Mouse (Mus musculus): ENCODE data around the gene Mfsd13b. TPM values are rescaled to one million over a fixed set of nuclear protein-coding genes. Genes with fewer than 3 reads are reported as not detected.
A peak's percentile ranks its signal among the peaks of the same experiment; 100 is the strongest.
"Not testable (repeated sequence)": the region's sequence is repeated elsewhere in the genome, so short reads cannot be mapped to it uniquely, and the experiment has no call there.

Gene Mfsd13b
- polyA plus RNA-seq (2016; fragmentation: Nextera tagmentation; extraction: Ambion mirVana) = 0.12 and 0.18 TPM in 2 replicates

DNA sequence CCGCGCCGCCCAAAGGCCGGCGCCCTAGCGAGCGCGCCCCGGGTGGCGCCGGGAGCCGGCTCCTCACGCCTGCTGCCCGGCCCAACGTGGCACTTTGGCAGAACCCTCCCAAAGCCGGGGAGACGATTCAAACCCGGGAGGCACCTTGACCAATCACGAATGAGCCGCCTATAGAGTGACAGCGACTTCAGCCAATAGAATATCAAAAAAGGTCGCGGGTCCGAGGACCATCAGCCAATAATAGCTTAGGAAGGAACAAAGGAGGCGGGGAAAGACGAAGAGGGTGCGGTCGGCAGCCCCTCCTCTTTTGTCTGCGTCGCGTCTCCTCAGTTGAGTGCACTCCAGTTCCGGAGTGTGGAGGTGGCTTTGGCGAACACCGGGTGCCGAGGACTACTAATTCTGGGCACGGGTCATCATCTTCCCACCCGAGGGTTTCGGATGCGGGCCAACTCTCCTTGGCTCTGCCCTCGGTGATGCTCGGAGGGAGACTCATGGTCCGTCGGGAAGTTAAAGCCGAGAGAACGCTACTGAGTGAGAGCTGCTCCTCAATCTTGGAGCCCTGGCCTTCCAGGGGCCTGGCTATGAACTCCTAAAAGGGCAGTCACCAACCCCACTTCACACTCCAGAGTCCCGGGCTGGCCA lies at the start of gene Mfsd13b, which contains the start of gene Cdr2:
Mfsd13b (plus strand) TSS at position 310 of the 642 bp plus-strand sequence.
Cdr2 (minus strand) TSS at position 113 of the 642 bp plus-strand sequence.
- H3K9me3 ChIP-seq = no peaks in the 10 kb centered on the region
- peak within 1 kb of the TSS; percentile 80 for H3K4me2 ChIP-seq
- H3K27ac ChIP-seq = peak within 1 kb of the TSS; percentile 84
- no peaks in the 10 kb centered on the region for H3K36me3 ChIP-seq
- WGBS = under 1% methylated on average over 46 of the region's 46 CpGs
- peak within 1 kb of the TSS; percentile 95 for H3K4me3 ChIP-seq (replicated peaks)
- H3K9ac ChIP-seq (replicated peaks) = peak within 1 kb of the TSS; percentile 83
- H3K4me1 ChIP-seq (replicated peaks) = peaks cover 12% of the 10 kb centered on the region
- H3K27me3 ChIP-seq = no peaks in the 10 kb centered on the region
- peak; percentile 93 for ATAC-seq (ENCODE audit: insufficient number of reproducible peaks, insufficient read depth, low FRiP score, low TSS enrichment, low read depth)

DNA sequence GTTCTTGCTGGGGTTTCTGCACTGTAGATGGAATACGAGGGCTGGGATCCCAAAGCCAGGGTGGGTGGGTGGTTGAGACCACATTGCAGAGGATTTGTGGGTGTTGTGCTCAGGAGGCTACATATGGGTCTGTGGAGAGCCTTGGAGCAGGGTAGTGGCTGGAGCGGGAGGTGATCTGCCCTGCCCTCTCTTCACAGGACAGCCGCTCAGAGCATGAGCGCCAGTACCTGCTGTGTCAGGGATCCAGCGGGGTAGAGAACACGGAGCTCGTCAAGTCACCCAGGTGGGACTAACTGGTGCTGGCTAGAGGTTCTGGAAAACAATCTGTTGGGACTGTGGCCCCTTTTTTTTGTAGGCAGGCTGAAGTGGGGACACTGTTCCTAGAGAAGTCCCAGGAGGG lies 49.2 kb upstream of the Mfsd13b start:
- no peak overlapping the region for H3K4me3 ChIP-seq (replicated peaks)
- 88% methylated on average over 7 of the region's 7 CpGs for WGBS
- H3K9ac ChIP-seq (replicated peaks) = no peak overlapping the region
- no peaks in the 10 kb centered on the region for H3K4me1 ChIP-seq (replicated peaks)
- no peak overlapping the region for H3K27ac ChIP-seq
- ATAC-seq (ENCODE audit: insufficient number of reproducible peaks, insufficient read depth, low FRiP score, low TSS enrichment, low read depth) = no peak
- peaks cover 95% of the 10 kb centered on the region for H3K36me3 ChIP-seq
- no peaks in the 10 kb centered on the region for H3K9me3 ChIP-seq
- no peak overlapping the region for H3K4me2 ChIP-seq
- H3K27me3 ChIP-seq = no peaks in the 10 kb centered on the region

DNA sequence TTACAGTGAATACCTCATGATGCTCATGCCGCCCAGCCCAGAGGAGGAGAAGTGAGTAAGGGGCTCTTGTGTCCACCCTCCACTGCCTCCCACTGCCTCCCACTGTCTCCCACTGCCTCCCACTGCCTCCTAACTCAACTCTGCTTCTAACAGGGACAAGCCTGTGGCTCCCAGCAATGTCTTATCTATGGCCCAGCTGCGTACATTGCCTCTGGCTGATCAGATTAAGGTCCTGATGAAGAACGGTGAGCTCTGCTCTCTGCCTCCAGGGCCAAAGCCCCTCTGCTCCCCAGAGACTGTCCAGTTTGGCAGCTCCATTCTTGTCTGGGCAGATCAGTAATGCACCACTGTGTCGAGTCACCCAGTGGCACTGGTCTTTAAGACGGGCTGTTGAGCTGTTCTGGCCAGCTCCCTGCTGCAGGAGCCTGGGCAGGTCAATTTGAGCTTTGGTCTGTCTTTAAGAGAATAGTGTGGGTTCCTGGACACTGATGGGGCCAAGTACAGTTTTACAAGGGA lies 48.6 kb upstream of the Mfsd13b start:
- Histone ChIP-seq H3K9me3 (no peaks in the 10 kb centered on the region), H3K9ac (replicated peaks) (no peak overlapping the region), H3K36me3 (peaks cover 95% of the 10 kb centered on the region), H3K4me2 (no peak overlapping the region), H3K27ac (no peak overlapping the region), H3K27me3 (no peaks in the 10 kb centered on the region), H3K4me1 (replicated peaks) (no peaks in the 10 kb centered on the region), H3K4me3 (replicated peaks) (no peak overlapping the region)
- ATAC-seq (ENCODE audit: insufficient number of reproducible peaks, insufficient read depth, low FRiP score, low TSS enrichment, low read depth) = no peak
- WGBS = 92% methylated on average over 5 of the region's 5 CpGs

GRCm38 (mm10) chr7:120934716-120935115 lies 47.6 kb upstream of the Mfsd13b start:
- no peak overlapping the region for H3K4me2 ChIP-seq
- H3K27me3 ChIP-seq = no peaks in the 10 kb centered on the region
- no peak overlapping the region for H3K27ac ChIP-seq
- WGBS = 44% methylated on average over 5 of the region's 5 CpGs
- H3K9me3 ChIP-seq = no peaks in the 10 kb centered on the region
- H3K36me3 ChIP-seq = peaks cover 95% of the 10 kb centered on the region
- no peak for ATAC-seq (ENCODE audit: insufficient number of reproducible peaks, insufficient read depth, low FRiP score, low TSS enrichment, low read depth)
- no peaks in the 10 kb centered on the region for H3K4me1 ChIP-seq (replicated peaks)
- no peak overlapping the region for H3K4me3 ChIP-seq (replicated peaks)
- H3K9ac ChIP-seq (replicated peaks) = no peak overlapping the region

GRCm38 (mm10) chr7:120936522-120936921 lies 45.8 kb upstream of the Mfsd13b start:
- ATAC-seq (ENCODE audit: insufficient number of reproducible peaks, insufficient read depth, low FRiP score, low TSS enrichment, low read depth) = no peak
- no peaks in the 10 kb centered on the region for H3K27me3 ChIP-seq
- no peak overlapping the region for H3K4me2 ChIP-seq
- no peak overlapping the region for H3K9ac ChIP-seq (replicated peaks)
- no peak overlapping the region for H3K4me3 ChIP-seq (replicated peaks)
- peaks cover 95% of the 10 kb centered on the region for H3K36me3 ChIP-seq
- no peak overlapping the region for H3K27ac ChIP-seq
- 93% methylated on average over 4 of the region's 4 CpGs for WGBS
- no peaks in the 10 kb centered on the region for H3K4me1 ChIP-seq (replicated peaks)
- H3K9me3 ChIP-seq = no peaks in the 10 kb centered on the region

DNA sequence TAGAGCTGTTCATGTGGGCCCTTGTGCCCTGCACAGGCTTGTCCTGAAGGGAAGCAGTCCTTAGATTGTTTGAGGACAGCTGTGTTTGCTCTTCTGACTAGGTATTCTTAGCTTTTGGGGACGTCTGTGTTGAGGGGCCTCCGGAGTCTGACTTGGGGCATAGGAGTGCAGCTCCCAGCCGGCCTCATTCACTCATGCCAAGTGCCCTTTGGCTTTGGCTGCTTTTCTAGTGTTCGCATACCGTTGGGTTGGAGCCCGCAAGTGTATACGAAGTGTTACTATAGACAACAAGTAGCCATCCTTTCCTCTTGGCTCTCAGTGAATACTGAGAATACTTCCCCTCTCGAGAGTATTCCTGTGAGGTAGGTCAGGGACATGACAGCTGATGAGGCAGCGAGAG lies 44.1 kb upstream of the Mfsd13b start:
- Histone ChIP-seq H3K27ac (no peak overlapping the region), H3K36me3 (peaks cover 96% of the 10 kb centered on the region), H3K4me2 (no peak overlapping the region), H3K27me3 (no peaks in the 10 kb centered on the region), H3K9ac (replicated peaks) (no peak overlapping the region), H3K4me3 (replicated peaks) (no peak overlapping the region), H3K9me3 (no peaks in the 10 kb centered on the region), H3K4me1 (replicated peaks) (no peaks in the 10 kb centered on the region)
- WGBS = 92% methylated on average over 9 of the region's 9 CpGs
- ATAC-seq (ENCODE audit: insufficient number of reproducible peaks, insufficient read depth, low FRiP score, low TSS enrichment, low read depth) = no peak

DNA sequence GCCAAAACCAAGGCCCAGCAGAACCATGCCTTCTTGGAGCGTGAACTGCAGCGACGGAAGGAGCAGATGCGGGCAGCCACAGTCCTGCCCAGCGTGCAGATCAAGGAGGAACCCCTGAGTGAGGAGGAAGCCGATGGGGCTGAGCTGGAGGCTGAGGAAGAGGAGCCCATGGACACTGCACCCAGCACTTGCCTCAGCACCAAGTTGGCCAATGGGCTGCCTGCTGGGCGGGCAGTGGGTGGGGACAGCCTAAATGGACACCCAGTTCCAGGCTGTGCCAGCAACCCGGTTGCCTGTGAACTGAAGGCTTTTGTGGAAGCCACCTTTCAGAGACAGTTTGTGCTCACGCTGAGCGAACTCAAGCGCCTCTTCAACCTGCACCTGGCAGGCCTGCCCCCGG lies 42.0 kb upstream of the Mfsd13b start:
- no peak overlapping the region for H3K4me2 ChIP-seq
- H3K27me3 ChIP-seq = no peaks in the 10 kb centered on the region
- no peak overlapping the region for H3K9ac ChIP-seq (replicated peaks)
- 94% methylated on average over 12 of the region's 12 CpGs for WGBS
- H3K9me3 ChIP-seq = no peaks in the 10 kb centered on the region
- H3K4me3 ChIP-seq (replicated peaks) = no peak overlapping the region
- ATAC-seq (ENCODE audit: insufficient number of reproducible peaks, insufficient read depth, low FRiP score, low TSS enrichment, low read depth) = no peak
- no peak overlapping the region for H3K27ac ChIP-seq
- H3K4me1 ChIP-seq (replicated peaks) = no peaks in the 10 kb centered on the region
- H3K36me3 ChIP-seq = peaks cover 91% of the 10 kb centered on the region

GRCm38 (mm10) chr7:120941214-120941613 lies 41.1 kb upstream of the Mfsd13b start:
- Histone ChIP-seq H3K27ac (no peak overlapping the region), H3K36me3 (peaks cover 86% of the 10 kb centered on the region), H3K9ac (replicated peaks) (no peak overlapping the region), H3K4me1 (replicated peaks) (no peaks in the 10 kb centered on the region), H3K4me3 (replicated peaks) (no peak overlapping the region), H3K27me3 (no peaks in the 10 kb centered on the region), H3K4me2 (no peak overlapping the region), H3K9me3 (no peaks in the 10 kb centered on the region)
- WGBS = 94% methylated on average over 6 of the region's 6 CpGs
- ATAC-seq (ENCODE audit: insufficient number of reproducible peaks, insufficient read depth, low FRiP score, low TSS enrichment, low read depth) = no peak

GRCm38 (mm10) chr7:120942506-120942905 lies 39.8 kb upstream of the Mfsd13b start:
- Histone ChIP-seq H3K4me3 (replicated peaks) (no peak overlapping the region), H3K27ac (no peak overlapping the region), H3K4me1 (replicated peaks) (no peaks in the 10 kb centered on the region), H3K4me2 (no peak overlapping the region), H3K36me3 (peaks cover 78% of the 10 kb centered on the region), H3K9me3 (no peaks in the 10 kb centered on the region), H3K9ac (replicated peaks) (no peak overlapping the region), H3K27me3 (no peaks in the 10 kb centered on the region)
- ATAC-seq (ENCODE audit: insufficient number of reproducible peaks, insufficient read depth, low FRiP score, low TSS enrichment, low read depth) = no peak
- WGBS = 74% methylated on average over 1 of the region's 1 CpGs

DNA sequence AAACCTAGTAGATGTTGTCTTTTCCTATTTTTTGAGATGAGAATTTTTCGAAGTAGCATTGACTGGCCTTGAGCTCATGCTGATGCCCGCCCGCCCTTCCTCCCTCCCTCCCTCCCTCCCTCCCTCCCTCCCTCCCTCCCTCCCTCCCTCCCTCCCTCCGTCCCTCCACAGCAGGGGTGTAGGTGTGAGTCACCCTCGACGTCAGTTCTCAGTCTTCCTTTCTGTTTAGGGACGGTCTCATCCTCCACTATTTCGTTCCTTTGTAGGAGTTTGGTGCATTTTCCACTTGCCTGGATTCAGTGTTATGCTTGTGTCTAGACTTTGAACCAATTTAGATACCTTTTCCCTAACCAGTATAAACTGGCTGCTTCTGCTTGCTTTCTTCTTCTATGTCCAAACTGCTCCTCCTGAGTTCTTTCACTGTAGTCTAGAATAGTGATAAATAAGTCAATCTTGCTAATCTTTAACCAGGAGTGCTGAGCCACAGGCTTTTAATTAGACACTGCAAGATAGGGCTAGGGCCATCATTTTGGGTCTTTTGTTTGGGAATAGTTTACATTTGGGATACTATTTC lies 38.3 kb upstream of the Mfsd13b start:
- no peak overlapping the region for H3K4me2 ChIP-seq
- no peaks in the 10 kb centered on the region for H3K27me3 ChIP-seq
- no peak overlapping the region for H3K27ac ChIP-seq
- no peak overlapping the region for H3K9ac ChIP-seq (replicated peaks)
- no peak for ATAC-seq (ENCODE audit: insufficient number of reproducible peaks, insufficient read depth, low FRiP score, low TSS enrichment, low read depth)
- peaks cover 76% of the 10 kb centered on the region for H3K36me3 ChIP-seq
- H3K4me3 ChIP-seq (replicated peaks) = no peak overlapping the region
- H3K4me1 ChIP-seq (replicated peaks) = no peaks in the 10 kb centered on the region
- WGBS = 63% methylated on average over 8 of the region's 8 CpGs
- no peaks in the 10 kb centered on the region for H3K9me3 ChIP-seq

DNA sequence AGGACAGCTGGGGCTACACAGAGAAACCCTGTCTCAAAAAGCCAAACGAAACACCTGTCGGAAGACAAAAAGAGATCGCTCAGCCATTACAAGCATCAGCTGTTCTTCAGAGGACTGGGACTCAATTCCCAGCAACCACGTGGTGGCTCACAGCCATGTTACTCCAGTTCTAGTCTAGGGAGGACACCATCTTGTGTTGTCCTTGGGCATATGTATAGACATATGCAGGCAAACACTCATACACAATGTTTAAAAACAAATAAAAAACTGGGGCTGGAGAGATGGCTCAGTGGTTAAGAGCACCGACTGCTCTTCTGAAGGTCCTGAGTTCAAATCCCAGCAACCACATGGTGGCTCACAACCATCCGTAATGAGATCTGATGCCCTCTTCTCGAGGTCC lies 28.7 kb upstream of the Mfsd13b start:
- H3K4me1 ChIP-seq (replicated peaks); H3K4me3 ChIP-seq (replicated peaks); H3K9ac ChIP-seq (replicated peaks); H3K4me2 ChIP-seq; H3K27me3 ChIP-seq; ATAC-seq (ENCODE audit: insufficient number of reproducible peaks, insufficient read depth, low FRiP score, low TSS enrichment, low read depth); H3K27ac ChIP-seq; H3K9me3 ChIP-seq: not testable (repeated sequence)
- peaks cover 51% of the 10 kb centered on the region for H3K36me3 ChIP-seq
- 89% methylated on average over 7 of the region's 7 CpGs for WGBS

Data from limb, embryonic 12.5 days (tissue).